Mouse (Mus musculus): ENCODE data around the gene Rep15. TPM values are rescaled to one million over a fixed set of nuclear protein-coding genes. Genes with fewer than 3 reads are reported as not detected.

The Rep15 gene
- total RNA-seq, 1 experiment from 2014 or later = not detected

DNA sequence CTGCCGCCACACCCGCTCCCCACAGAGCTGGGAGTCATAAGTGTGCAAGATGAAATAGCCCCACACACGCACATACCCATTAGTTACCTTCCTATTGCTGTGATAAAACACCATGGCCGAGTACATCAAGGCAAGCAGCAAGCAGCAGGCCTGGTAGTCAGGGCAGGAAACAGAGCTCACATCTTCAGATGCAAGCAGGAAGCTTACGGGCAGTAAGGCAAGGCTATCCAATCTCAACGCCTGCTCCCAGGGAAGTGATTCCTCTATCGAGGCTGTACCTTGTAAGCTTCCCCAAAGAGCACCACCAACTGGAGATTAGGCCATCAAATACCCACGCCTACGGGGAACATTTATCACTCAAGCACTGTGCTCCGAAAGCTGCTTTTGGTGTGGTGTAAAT is 47.5 kb downstream of the Rep15 start:
- no peak for ATAC-seq (replicated peaks; ENCODE audit: low read depth, poor library complexity, severe bottlenecking)

Other genes starting within 250 kb of the Rep15 start
- not detected in 2 replicates for gene Arntl2, start 236.5 kb upstream of the Rep15 start, total RNA-seq (2017)
- not detected in 2 replicates for gene Smco2, start 182.5 kb upstream of the Rep15 start, total RNA-seq (2017)
- gene Ppfibp1, start 144.1 kb upstream of the Rep15 start, total RNA-seq (2017) = 12.2 and 14.4 TPM in 2 replicates
- not detected in 2 replicates for gene 1700034J05Rik, start 78.2 kb upstream of the Rep15 start, total RNA-seq (2017)
- 66.5 and 103 TPM in 2 replicates for gene Mrps35, start 10.2 kb downstream of the Rep15 start, total RNA-seq (2017)
- not detected in 2 replicates for gene Mansc4, start 54.4 kb downstream of the Rep15 start, total RNA-seq (2017)
- gene Klhl42, start 58.8 kb downstream of the Rep15 start, total RNA-seq (2017) = 7.8 and 9.9 TPM in 2 replicates
- not detected in 2 replicates for gene Pthlh, start 231.6 kb downstream of the Rep15 start, total RNA-seq (2017)

Data from common myeloid progenitor, adult 5-6 weeks (primary cell).